Mouse (Mus musculus) induced T-regulatory cell, adult 2 months (primary cell): Measurements from ENCODE around the gene Bco1.

Experiments
- DNase-seq: peaks from one replicate; pipeline ENCODE4 v3.0.0-alpha.2; 2012; ENCODE audit warnings: low read depth

The Bco1 gene

GRCm38 (mm10) chr8:117095647-117096046, at the start of gene Bco1:
Bco1 (plus strand) TSS chr8:117095854.
- DNase-seq = no peak

GRCm38 (mm10) chr8:117049444-117049843, 46.2 kb upstream of the Bco1 start:
- no peak for DNase-seq

GRCm38 (mm10) chr8:117050763-117051162, 44.9 kb upstream of the Bco1 start:
- DNase-seq = no peak

GRCm38 (mm10) chr8:117051316-117051715, 44.3 kb upstream of the Bco1 start:
- DNase-seq = no peak

GRCm38 (mm10) chr8:117053135-117054079, 42.2 kb upstream of the Bco1 start:
- peak; percentile 73 for DNase-seq

- DNase-seq = no peak
These were observed 41.5 kb upstream of the Bco1 start for GRCm38 (mm10) chr8:117054146-117054545.

GRCm38 (mm10) chr8:117055097-117055496, 40.6 kb upstream of the Bco1 start:
- no peak for DNase-seq

- DNase-seq = no peak
These were observed 36.6 kb upstream of the Bco1 start for GRCm38 (mm10) chr8:117059021-117059420.

- no peak for DNase-seq
These were observed 35.3 kb upstream of the Bco1 start for GRCm38 (mm10) chr8:117060306-117060705.

- DNase-seq = no peak
These were observed 34.3 kb upstream of the Bco1 start for GRCm38 (mm10) chr8:117061180-117061880.

- DNase-seq = no peak
These were observed 28.7 kb upstream of the Bco1 start for GRCm38 (mm10) chr8:117066955-117067354.

GRCm38 (mm10) chr8:117067396-117067795, 28.3 kb upstream of the Bco1 start:
- DNase-seq = no peak

- no peak for DNase-seq
These were observed 27.4 kb upstream of the Bco1 start for GRCm38 (mm10) chr8:117068294-117068693.

- DNase-seq = peak; percentile 43
These were observed 25.9 kb upstream of the Bco1 start for GRCm38 (mm10) chr8:117069708-117070107.

- DNase-seq = peak; percentile 49
These were observed 21.1 kb upstream of the Bco1 start for GRCm38 (mm10) chr8:117074350-117075182.

- DNase-seq = no peak
These were observed 17.2 kb upstream of the Bco1 start for GRCm38 (mm10) chr8:117078367-117078926.

- DNase-seq = no peak
These were observed 16.0 kb upstream of the Bco1 start for GRCm38 (mm10) chr8:117079652-117080051.

- no peak for DNase-seq
These were observed 13.2 kb upstream of the Bco1 start, which contains the start of gene Pkd1l2 for GRCm38 (mm10) chr8:117082399-117082872. Pkd1l2 (minus strand) TSS chr8:117082449.

- no peak for DNase-seq
These were observed 12.6 kb upstream of the Bco1 start for GRCm38 (mm10) chr8:117082947-117083559.

- no peak for DNase-seq
These were observed 10.1 kb upstream of the Bco1 start for GRCm38 (mm10) chr8:117085521-117085920.

- DNase-seq = no peak
These were observed 8.6 kb upstream of the Bco1 start for GRCm38 (mm10) chr8:117087036-117087435.
